Mouse (Mus musculus): ENCODE data around the gene Vwa3b.

DNA sequence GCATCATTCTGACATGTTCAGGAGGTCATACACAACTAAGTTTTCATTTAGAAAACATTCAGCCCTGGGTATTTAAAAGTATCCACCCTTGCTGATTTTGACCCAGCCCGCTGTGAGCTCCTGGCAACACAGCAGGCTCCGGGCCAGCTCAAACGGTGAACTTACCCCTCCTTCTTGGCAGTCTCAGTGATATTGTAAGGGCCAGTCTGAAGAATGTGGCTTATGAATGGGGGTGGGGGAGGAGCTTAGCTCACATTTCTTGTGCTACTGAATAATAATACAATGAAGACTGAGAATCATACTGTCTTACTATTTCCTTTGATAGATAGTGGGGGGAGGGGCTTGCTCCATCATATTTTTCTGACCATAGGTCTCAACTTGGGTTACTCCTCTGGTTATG lies 78.8 kb downstream of the Vwa3b start:
- TF ChIP-seq HCFC1 (IDR thresholded peaks at IDR 0.05; ENCODE audit: borderline replicate concordance, insufficient read depth, low read length) = no peak
- no peak for TF ChIP-seq ZC3H11A (IDR thresholded peaks at IDR 0.05; ENCODE audit: borderline replicate concordance, low read depth, low read length)
- TF ChIP-seq MAFK (IDR thresholded peaks at IDR 0.05; ENCODE audit: insufficient read depth, low read depth, low read length) = no peak
- TF ChIP-seq CHD2 (IDR thresholded peaks at IDR 0.05; ENCODE audit: low read depth, low read length) = no peak
- no peak for TF ChIP-seq ZNF384 (IDR thresholded peaks at IDR 0.05; ENCODE audit: low read depth, low read length)

Data from ES-E14 (cell line).